Mouse (Mus musculus): ENCODE results near the gene Nxph2. TPM values are rescaled to one million over a fixed set of nuclear protein-coding genes. Genes with fewer than 3 reads are reported as not detected.

Nxph2 gene
- total RNA-seq (2023), result not detected

GRCm38 (mm10) chr2:23320746-23321585, at the start of gene Nxph2:
Nxph2 (plus strand) TSS chr2:23321246.

Other genes with a start within 250 kb of the Nxph2 start
- under 1 TPM; 0.27 to 0.41 TPM for gene Mastl, start 165.2 kb upstream of the Nxph2 start, total RNA-seq (2023)
- 100 to 1,000 TPM; 153 to 155 TPM for gene Yme1l1, start 164.9 kb upstream of the Nxph2 start, total RNA-seq (2023)
- gene 4931423N10Rik, start 113.8 kb upstream of the Nxph2 start, total RNA-seq (2023), result under 1 TPM; 0.30 to 0.78 TPM